Mouse (Mus musculus): Measurements from ENCODE around the gene Slc23a4. TPM values are rescaled to one million over a fixed set of nuclear protein-coding genes. Genes with fewer than 3 reads are reported as not detected.
A peak's percentile ranks its signal among the peaks of the same experiment; 100 is the strongest.

The Slc23a4 gene
- polyA plus RNA-seq, 1 experiment from 2014 or later: 0.42 TPM

GRCm38 (mm10) chr6:34954926-34955861 lies 33.0 kb downstream of the Slc23a4 start:
- peak; percentile 50; the same call in 1 of the 2 replicates for ATAC-seq (ENCODE audit: low FRiP score)
- 59% methylated on average over 18 of the region's 18 CpGs for WGBS
- Histone ChIP-seq H3K27me3 (replicated peaks) (no peaks in the 10 kb centered on the region), H3K36me3 (no peaks in the 10 kb centered on the region), H3K9me3 (replicated peaks) (no peaks in the 10 kb centered on the region), H3K9ac (replicated peaks) (no peak overlapping the region), H3K4me3 (replicated peaks) (no peak overlapping the region), H3K27ac (replicated peaks) (no peak overlapping the region), H3K4me2 (peak overlapping the region; percentile 40), H3K4me1 (peaks cover 10% of the 10 kb centered on the region; the same call in 1 of the 2 replicates)

GRCm38 (mm10) chr6:34951956-34952667 lies 36.1 kb downstream of the Slc23a4 start:
- Histone ChIP-seq H3K4me1 (peaks cover 13% of the 10 kb centered on the region; the same call in 1 of the 2 replicates), H3K9ac (replicated peaks) (no peak overlapping the region), H3K27me3 (replicated peaks) (no peaks in the 10 kb centered on the region), H3K36me3 (no peaks in the 10 kb centered on the region), H3K4me3 (replicated peaks) (no peak overlapping the region), H3K27ac (replicated peaks) (no peak overlapping the region), H3K4me2 (no peak overlapping the region), H3K9me3 (replicated peaks) (no peaks in the 10 kb centered on the region)
- ATAC-seq (ENCODE audit: low FRiP score): no peak
- 75% methylated on average over 7 of the region's 7 CpGs for WGBS

GRCm38 (mm10) chr6:34951518-34951917 lies 36.7 kb downstream of the Slc23a4 start:
- no peaks in the 10 kb centered on the region for H3K27me3 ChIP-seq (replicated peaks)
- 91% methylated on average over 7 of the region's 7 CpGs for WGBS
- ATAC-seq (ENCODE audit: low FRiP score): no peak

GRCm38 (mm10) chr6:34948461-34948860 lies 39.7 kb downstream of the Slc23a4 start:
- Histone ChIP-seq H3K4me1 (peaks cover 3% of the 10 kb centered on the region; the same call in 1 of the 2 replicates), H3K27ac (replicated peaks) (no peak overlapping the region), H3K4me3 (replicated peaks) (peak overlapping the region; percentile 26), H3K9ac (replicated peaks) (no peak overlapping the region), H3K9me3 (replicated peaks) (no peaks in the 10 kb centered on the region), H3K27me3 (replicated peaks) (no peaks in the 10 kb centered on the region), H3K4me2 (peak overlapping the region; percentile 52), H3K36me3 (no peaks in the 10 kb centered on the region)
- WGBS: 31% methylated on average over 11 of the region's 11 CpGs
- no peak for ATAC-seq (ENCODE audit: low FRiP score)

More at GRCm38 (mm10) chr6:34951518-34951917, 36.7 kb downstream of the Slc23a4 start:
- Histone ChIP-seq H3K4me3 (replicated peaks) (no peak overlapping the region), H3K4me1 (peaks cover 13% of the 10 kb centered on the region; the same call in 1 of the 2 replicates), H3K27ac (replicated peaks) (no peak overlapping the region), H3K9ac (replicated peaks) (no peak overlapping the region), H3K9me3 (replicated peaks) (no peaks in the 10 kb centered on the region), H3K4me2 (no peak overlapping the region), H3K36me3 (no peaks in the 10 kb centered on the region)

- 96% methylated on average over 1 of the region's 1 CpGs for WGBS
Observed at GRCm38 (mm10) chr6:34946486-34947079, 41.6 kb downstream of the Slc23a4 start.

GRCm38 (mm10) chr6:34943499-34943898 lies 44.7 kb downstream of the Slc23a4 start:
- 80% methylated on average over 5 of the region's 5 CpGs for WGBS
- ATAC-seq (ENCODE audit: low FRiP score): no peak
- H3K4me3 ChIP-seq (replicated peaks): no peak overlapping the region

More at GRCm38 (mm10) chr6:34946486-34947079, 41.6 kb downstream of the Slc23a4 start:
- H3K9me3 ChIP-seq (replicated peaks): no peaks in the 10 kb centered on the region
- H3K9ac ChIP-seq (replicated peaks): no peak overlapping the region
- peaks cover 3% of the 10 kb centered on the region; the same call in 1 of the 2 replicates for H3K4me1 ChIP-seq
- no peak for ATAC-seq (ENCODE audit: low FRiP score)
- H3K36me3 ChIP-seq: no peaks in the 10 kb centered on the region
- H3K27ac ChIP-seq (replicated peaks): no peak overlapping the region
- H3K27me3 ChIP-seq (replicated peaks): no peaks in the 10 kb centered on the region
- no peak overlapping the region for H3K4me3 ChIP-seq (replicated peaks)
- H3K4me2 ChIP-seq: no peak overlapping the region

GRCm38 (mm10) chr6:34942446-34942845 lies 45.8 kb downstream of the Slc23a4 start:
- no peak overlapping the region for H3K27ac ChIP-seq (replicated peaks)
- no peak overlapping the region for H3K4me2 ChIP-seq
- H3K27me3 ChIP-seq (replicated peaks): no peaks in the 10 kb centered on the region
- H3K9ac ChIP-seq (replicated peaks): no peak overlapping the region
- no peaks in the 10 kb centered on the region for H3K4me1 ChIP-seq
- ATAC-seq (ENCODE audit: low FRiP score): no peak
- H3K9me3 ChIP-seq (replicated peaks): no peaks in the 10 kb centered on the region
- WGBS: 90% methylated on average over 9 of the region's 9 CpGs
- no peak overlapping the region for H3K4me3 ChIP-seq (replicated peaks)
- H3K36me3 ChIP-seq: no peaks in the 10 kb centered on the region

More at GRCm38 (mm10) chr6:34943499-34943898, 44.7 kb downstream of the Slc23a4 start:
- H3K4me2 ChIP-seq: no peak overlapping the region
- H3K4me1 ChIP-seq: 0 out of 2 replicates have a peak, but pooled peaks cover under 1% of the 10 kb centered on the region
- no peak overlapping the region for H3K9ac ChIP-seq (replicated peaks)
- no peak overlapping the region for H3K27ac ChIP-seq (replicated peaks)
- H3K36me3 ChIP-seq: no peaks in the 10 kb centered on the region
- H3K27me3 ChIP-seq (replicated peaks): no peaks in the 10 kb centered on the region
- no peaks in the 10 kb centered on the region for H3K9me3 ChIP-seq (replicated peaks)

GRCm38 (mm10) chr6:34941496-34941895 lies 46.7 kb downstream of the Slc23a4 start:
- no peaks in the 10 kb centered on the region for H3K36me3 ChIP-seq
- H3K27ac ChIP-seq (replicated peaks): no peak overlapping the region
- no peaks in the 10 kb centered on the region for H3K9me3 ChIP-seq (replicated peaks)
- no peaks in the 10 kb centered on the region for H3K27me3 ChIP-seq (replicated peaks)
- no peak overlapping the region for H3K9ac ChIP-seq (replicated peaks)
- no peak overlapping the region for H3K4me3 ChIP-seq (replicated peaks)
- ATAC-seq (ENCODE audit: low FRiP score): no peak
- H3K4me1 ChIP-seq: no peaks in the 10 kb centered on the region
- no peak overlapping the region for H3K4me2 ChIP-seq
- 78% methylated on average over 2 of the region's 2 CpGs for WGBS

- Histone ChIP-seq H3K27me3 (replicated peaks) (no peaks in the 10 kb centered on the region), H3K27ac (replicated peaks) (no peak overlapping the region), H3K4me1 (no peaks in the 10 kb centered on the region), H3K4me2 (no peak overlapping the region), H3K9ac (replicated peaks) (no peak overlapping the region), H3K9me3 (replicated peaks) (no peaks in the 10 kb centered on the region), H3K4me3 (replicated peaks) (no peak overlapping the region), H3K36me3 (no peaks in the 10 kb centered on the region)
- ATAC-seq (ENCODE audit: low FRiP score): no peak
- WGBS: 93% methylated on average over 8 of the region's 8 CpGs
Observed at GRCm38 (mm10) chr6:34939451-34939850, 48.8 kb downstream of the Slc23a4 start.

GRCm38 (mm10) chr6:34938929-34939325 lies 49.3 kb downstream of the Slc23a4 start:
- H3K4me3 ChIP-seq (replicated peaks): no peak overlapping the region
- WGBS: 49% methylated on average over 4 of the region's 4 CpGs
- no peaks in the 10 kb centered on the region for H3K27me3 ChIP-seq (replicated peaks)
- ATAC-seq (ENCODE audit: low FRiP score): no peak
- H3K9ac ChIP-seq (replicated peaks): no peak overlapping the region
- H3K4me2 ChIP-seq: no peak overlapping the region
- no peaks in the 10 kb centered on the region for H3K4me1 ChIP-seq
- no peaks in the 10 kb centered on the region for H3K36me3 ChIP-seq
- no peak overlapping the region for H3K27ac ChIP-seq (replicated peaks)
- H3K9me3 ChIP-seq (replicated peaks): no peaks in the 10 kb centered on the region

- Histone ChIP-seq H3K4me1 (no peaks in the 10 kb centered on the region), H3K4me3 (replicated peaks) (no peak overlapping the region), H3K27ac (replicated peaks) (no peak overlapping the region), H3K4me2 (no peak overlapping the region), H3K9me3 (replicated peaks) (no peaks in the 10 kb centered on the region), H3K9ac (replicated peaks) (no peak overlapping the region), H3K27me3 (replicated peaks) (no peaks in the 10 kb centered on the region), H3K36me3 (no peaks in the 10 kb centered on the region)
- ATAC-seq (ENCODE audit: low FRiP score): no peak
- WGBS: 77% methylated on average over 7 of the region's 7 CpGs
Observed at GRCm38 (mm10) chr6:34938280-34938928, 49.8 kb downstream of the Slc23a4 start.
